Mouse (Mus musculus): Measurements from ENCODE around the gene Abtb2. TPM values are rescaled to one million over a fixed set of nuclear protein-coding genes. Genes with fewer than 3 reads are reported as not detected.

Gene Abtb2
- polyA plus RNA-seq, 1 experiment from 2014 or later = 20.2 TPM

GRCm38 (mm10) chr2:103691278-103691677 is 125.2 kb downstream of the Abtb2 start:
- Histone ChIP-seq H3K27me3 (no peaks in the 10 kb centered on the region), H3K4me3 (no peak overlapping the region), H3K4me1 (replicated peaks) (peaks cover 28% of the 10 kb centered on the region), H3K9ac (no peak overlapping the region), H3K36me3 (no peaks in the 10 kb centered on the region), H3K4me2 (no peak overlapping the region), H3K9me3 (replicated peaks) (no peaks in the 10 kb centered on the region), H3K27ac (no peak overlapping the region; the same call in 1 of the 2 replicates)
- ATAC-seq (replicated peaks; ENCODE audit: insufficient number of reproducible peaks, insufficient read depth, low FRiP score, low read depth) = no peak
- 91% methylated on average over 1 of the region's 1 CpGs for WGBS

DNA sequence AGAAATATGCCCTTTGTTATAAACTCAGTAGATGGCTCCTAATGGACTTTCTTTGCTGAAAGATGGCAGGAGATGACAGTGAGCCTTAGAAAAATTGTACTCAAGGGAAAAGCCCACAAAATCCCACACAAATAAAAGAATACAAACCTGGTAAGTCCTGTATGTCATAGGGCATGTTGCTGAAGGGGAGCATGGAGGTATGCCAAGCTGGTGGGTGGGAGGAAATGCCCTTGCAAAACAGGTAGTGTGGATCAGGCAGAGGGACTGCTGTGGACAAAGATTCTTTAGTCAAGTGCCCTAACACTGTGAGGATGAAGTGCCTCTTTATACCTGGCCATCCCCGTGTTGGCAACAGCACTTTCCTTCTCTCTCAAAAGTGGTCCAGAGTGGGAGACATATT is 126.7 kb downstream of the Abtb2 start:
- no peak for ATAC-seq (replicated peaks; ENCODE audit: insufficient number of reproducible peaks, insufficient read depth, low FRiP score, low read depth)
- Histone ChIP-seq H3K4me2 (no peak overlapping the region), H3K4me1 (replicated peaks) (peaks cover 23% of the 10 kb centered on the region), H3K27me3 (no peaks in the 10 kb centered on the region), H3K27ac (no peak overlapping the region), H3K9me3 (replicated peaks) (no peaks in the 10 kb centered on the region), H3K9ac (no peak overlapping the region), H3K4me3 (no peak overlapping the region), H3K36me3 (no peaks in the 10 kb centered on the region)
- 71% methylated on average over 1 of the region's 1 CpGs for WGBS

DNA sequence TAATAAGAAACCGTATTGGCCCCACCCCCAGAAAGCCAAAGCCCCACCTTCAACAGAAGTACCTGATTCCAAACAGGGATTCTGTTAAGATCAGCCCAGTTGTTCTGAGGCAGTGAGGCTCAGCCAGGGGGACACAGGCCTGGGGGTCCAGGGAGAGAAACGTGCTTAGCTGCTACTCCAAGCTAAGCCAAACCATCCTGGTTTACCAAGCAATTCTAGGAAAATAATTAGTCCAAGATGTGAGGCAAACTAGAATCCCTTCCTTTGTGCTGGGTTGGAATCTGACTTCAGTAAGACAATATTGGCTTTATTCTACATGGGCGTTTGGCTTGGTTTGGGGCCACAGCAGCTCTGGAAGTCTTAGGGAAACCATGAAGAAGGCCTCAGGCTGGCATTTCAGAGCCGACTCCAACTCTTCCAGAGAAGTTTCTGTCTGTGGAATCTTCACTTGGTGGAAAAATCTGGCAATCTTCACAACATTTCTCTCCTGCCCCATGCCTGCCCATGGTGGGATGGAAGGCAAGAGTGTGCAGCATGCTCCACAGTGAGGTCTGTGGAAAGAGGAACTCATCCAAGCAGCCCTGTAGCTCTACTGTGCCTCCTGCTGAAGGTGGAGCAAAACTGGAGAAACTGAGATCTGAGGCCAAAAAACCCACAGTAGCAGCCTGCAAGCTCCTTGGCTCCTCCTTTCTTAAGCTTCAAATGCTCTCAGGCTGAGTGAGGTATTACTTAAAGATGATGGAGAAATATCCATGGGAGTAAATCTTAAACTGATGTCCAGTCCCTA is 128.9 kb downstream of the Abtb2 start:
- WGBS = 83% methylated on average over 4 of the region's 4 CpGs
- Histone ChIP-seq H3K9me3 (replicated peaks) (no peaks in the 10 kb centered on the region), H3K4me1 (replicated peaks) (peaks cover 20% of the 10 kb centered on the region), H3K9ac (no peak overlapping the region), H3K27ac (no peak overlapping the region), H3K27me3 (no peaks in the 10 kb centered on the region), H3K4me2 (no peak overlapping the region), H3K36me3 (no peaks in the 10 kb centered on the region), H3K4me3 (no peak overlapping the region)
- no peak for ATAC-seq (replicated peaks; ENCODE audit: insufficient number of reproducible peaks, insufficient read depth, low FRiP score, low read depth)

- Histone ChIP-seq H3K4me2 (no peak overlapping the region), H3K36me3 (peaks cover under 1% of the 10 kb centered on the region; the same call in 1 of the 2 replicates), H3K4me3 (no peak overlapping the region), H3K27me3 (no peaks in the 10 kb centered on the region), H3K9me3 (replicated peaks) (no peaks in the 10 kb centered on the region), H3K27ac (no peak overlapping the region), H3K9ac (no peak overlapping the region), H3K4me1 (replicated peaks) (peaks cover 8% of the 10 kb centered on the region)
- 45% methylated on average over 3 of the region's 3 CpGs for WGBS
- ATAC-seq (replicated peaks; ENCODE audit: insufficient number of reproducible peaks, insufficient read depth, low FRiP score, low read depth) = 0 out of 2 replicates have a peak, but pooled peaks have one; percentile 55
Measured at GRCm38 (mm10) chr2:103696177-103696576, 130.1 kb downstream of the Abtb2 start.

DNA sequence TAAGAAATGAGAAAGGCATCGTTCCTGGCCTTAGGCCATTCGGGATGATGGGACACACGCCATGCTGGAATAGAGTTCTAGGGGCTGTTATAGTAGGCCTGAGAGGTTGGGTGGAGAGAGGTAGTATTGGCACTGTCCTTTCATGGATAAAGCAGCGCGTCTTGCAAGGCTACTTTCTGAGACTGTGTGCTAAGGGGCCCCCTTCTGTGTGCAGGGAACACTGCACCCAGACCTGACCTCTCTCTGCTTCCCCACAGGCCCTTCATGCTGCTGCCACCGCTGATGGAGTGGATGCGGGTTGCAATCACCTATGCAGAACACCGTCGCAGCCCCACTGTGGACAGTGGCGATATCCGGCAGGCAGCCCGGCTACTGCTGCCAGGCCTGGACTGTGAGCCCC is 134.4 kb downstream of the Abtb2 start:
- Histone ChIP-seq H3K27ac (no peak overlapping the region), H3K9me3 (replicated peaks) (no peaks in the 10 kb centered on the region), H3K9ac (no peak overlapping the region), H3K4me1 (replicated peaks) (peaks cover 6% of the 10 kb centered on the region), H3K4me3 (no peak overlapping the region), H3K4me2 (no peak overlapping the region), H3K36me3 (peaks cover 19% of the 10 kb centered on the region), H3K27me3 (no peaks in the 10 kb centered on the region)
- no peak for ATAC-seq (replicated peaks; ENCODE audit: insufficient number of reproducible peaks, insufficient read depth, low FRiP score, low read depth)
- WGBS = 74% methylated on average over 12 of the region's 12 CpGs

- no peak overlapping the region for H3K27ac ChIP-seq
- H3K4me1 ChIP-seq (replicated peaks) = peaks cover 25% of the 10 kb centered on the region
- no peak overlapping the region for H3K4me3 ChIP-seq
- no peaks in the 10 kb centered on the region for H3K9me3 ChIP-seq (replicated peaks)
- H3K27me3 ChIP-seq = no peaks in the 10 kb centered on the region
- 68% methylated on average over 10 of the region's 10 CpGs for WGBS
- H3K9ac ChIP-seq = no peak overlapping the region
- H3K4me2 ChIP-seq = no peak overlapping the region
- H3K36me3 ChIP-seq = peaks cover 29% of the 10 kb centered on the region
- ATAC-seq (replicated peaks; ENCODE audit: insufficient number of reproducible peaks, insufficient read depth, low FRiP score, low read depth) = no peak
Measured at GRCm38 (mm10) chr2:103703336-103703735, 137.2 kb downstream of the Abtb2 start.

DNA sequence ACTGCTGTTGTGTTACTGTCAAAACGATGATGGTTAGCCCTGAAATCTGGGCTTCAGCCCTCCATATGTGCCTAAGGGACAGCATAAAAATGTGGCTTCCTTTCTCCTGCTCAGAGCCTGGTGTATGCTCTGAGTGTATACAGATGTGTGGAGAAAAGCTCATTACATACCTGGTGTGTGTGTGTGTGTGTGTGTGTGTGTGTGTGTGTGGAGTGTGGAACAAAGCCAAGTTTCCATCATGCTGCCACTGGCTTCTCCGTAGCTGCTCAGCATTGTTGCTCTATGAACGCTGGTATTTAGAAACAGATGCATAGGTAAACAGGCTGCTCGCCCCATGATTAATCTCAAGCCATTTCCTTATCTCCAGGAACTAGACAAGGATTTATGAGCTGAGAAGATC is 137.8 kb downstream of the Abtb2 start:
- Histone ChIP-seq H3K36me3 (peaks cover 33% of the 10 kb centered on the region), H3K27me3 (no peaks in the 10 kb centered on the region), H3K9me3 (replicated peaks) (no peaks in the 10 kb centered on the region), H3K9ac (no peak overlapping the region), H3K4me1 (replicated peaks) (peaks cover 25% of the 10 kb centered on the region), H3K4me2 (no peak overlapping the region), H3K4me3 (no peak overlapping the region), H3K27ac (no peak overlapping the region)
- 48% methylated on average over 4 of the region's 4 CpGs for WGBS
- no peak for ATAC-seq (replicated peaks; ENCODE audit: insufficient number of reproducible peaks, insufficient read depth, low FRiP score, low read depth)

DNA sequence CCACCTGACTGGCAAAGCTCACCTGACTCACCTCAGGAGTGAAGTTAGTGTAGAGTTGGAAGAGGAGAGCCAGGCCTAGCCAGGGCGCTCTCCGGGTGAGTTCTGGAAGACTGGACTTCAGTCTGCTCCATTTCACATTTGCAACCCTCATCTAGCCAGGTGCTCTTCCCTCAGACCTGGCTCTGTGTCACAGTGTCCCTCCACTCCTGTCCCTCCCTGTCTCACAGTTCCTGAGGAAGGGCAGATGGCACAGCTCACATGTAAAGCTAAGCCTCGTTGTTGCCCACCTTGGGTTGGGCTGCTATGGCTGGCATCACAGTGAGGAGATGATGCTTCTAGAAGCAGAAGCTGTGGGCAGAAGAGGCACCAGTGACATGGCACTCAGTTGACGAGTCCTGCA is 139.7 kb downstream of the Abtb2 start:
- Histone ChIP-seq H3K36me3 (peaks cover 50% of the 10 kb centered on the region), H3K9ac (no peak overlapping the region), H3K27me3 (no peaks in the 10 kb centered on the region), H3K4me2 (no peak overlapping the region), H3K4me3 (no peak overlapping the region), H3K9me3 (replicated peaks) (no peaks in the 10 kb centered on the region), H3K4me1 (replicated peaks) (peaks cover 25% of the 10 kb centered on the region), H3K27ac (peak overlapping the region; percentile 62)
- WGBS = 72% methylated on average over 4 of the region's 4 CpGs
- ATAC-seq (replicated peaks; ENCODE audit: insufficient number of reproducible peaks, insufficient read depth, low FRiP score, low read depth) = 0 out of 2 replicates have a peak, but pooled peaks have one; percentile 8

DNA sequence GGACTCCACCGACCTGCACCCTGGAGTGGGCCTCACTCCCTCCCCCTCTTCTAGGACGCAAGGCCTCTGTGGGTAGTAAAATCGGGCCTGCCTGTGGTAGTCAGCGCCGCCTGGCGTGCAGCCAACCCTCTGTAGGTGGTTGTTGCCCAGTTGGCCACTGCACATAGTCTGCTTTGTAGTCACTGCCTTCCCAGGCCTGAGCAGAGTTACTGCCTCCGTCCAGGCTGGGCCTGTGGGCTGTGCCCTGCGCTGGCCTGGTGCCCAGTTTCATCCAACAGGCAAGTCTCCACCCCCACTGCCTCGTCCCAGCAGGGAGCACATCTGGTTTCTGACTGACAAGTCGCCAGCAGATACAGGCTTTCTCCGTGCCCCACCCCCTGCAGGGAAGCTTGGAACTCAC is 140.1 kb downstream of the Abtb2 start:
- H3K27me3 ChIP-seq = no peaks in the 10 kb centered on the region
- peaks cover 25% of the 10 kb centered on the region for H3K4me1 ChIP-seq (replicated peaks)
- 14% methylated on average over 11 of the region's 11 CpGs for WGBS
- H3K9me3 ChIP-seq (replicated peaks) = no peaks in the 10 kb centered on the region
- H3K9ac ChIP-seq = no peak overlapping the region
- H3K4me2 ChIP-seq = no peak overlapping the region
- H3K4me3 ChIP-seq = no peak overlapping the region
- H3K36me3 ChIP-seq = peaks cover 53% of the 10 kb centered on the region
- ATAC-seq (replicated peaks; ENCODE audit: insufficient number of reproducible peaks, insufficient read depth, low FRiP score, low read depth) = peak; percentile 89
- H3K27ac ChIP-seq = peak overlapping the region; percentile 62

- Histone ChIP-seq H3K4me2 (no peak overlapping the region), H3K27ac (peak overlapping the region; percentile 62; the same call in 1 of the 2 replicates), H3K36me3 (peaks cover 59% of the 10 kb centered on the region), H3K4me3 (no peak overlapping the region), H3K9ac (no peak overlapping the region), H3K4me1 (replicated peaks) (peaks cover 25% of the 10 kb centered on the region), H3K27me3 (no peaks in the 10 kb centered on the region), H3K9me3 (replicated peaks) (no peaks in the 10 kb centered on the region)
- WGBS = 66% methylated on average over 6 of the region's 6 CpGs
- no peak for ATAC-seq (replicated peaks; ENCODE audit: insufficient number of reproducible peaks, insufficient read depth, low FRiP score, low read depth)
Measured at GRCm38 (mm10) chr2:103707056-103707776, 141.1 kb downstream of the Abtb2 start.

DNA sequence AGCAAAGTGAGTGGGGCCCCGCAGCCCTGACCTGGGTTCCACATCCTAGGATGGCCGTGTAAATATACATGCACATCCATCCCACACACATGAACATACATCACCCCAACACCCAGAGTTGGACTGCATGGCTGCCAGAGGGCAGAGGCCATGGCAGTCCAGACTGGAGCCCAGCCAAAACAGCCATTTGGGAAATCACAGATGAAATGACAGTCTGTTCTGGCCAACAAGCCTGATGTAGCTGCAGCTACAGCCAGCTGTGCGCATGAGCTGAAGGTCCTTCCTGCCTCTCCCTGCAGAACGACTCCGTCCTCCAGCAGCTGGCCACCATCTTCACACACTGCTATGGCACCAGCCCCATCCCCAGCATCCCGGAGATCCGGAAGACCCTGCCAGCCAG is 144.7 kb downstream of the Abtb2 start:
- H3K27ac ChIP-seq = no peak overlapping the region
- peaks cover 60% of the 10 kb centered on the region for H3K36me3 ChIP-seq
- peaks cover 30% of the 10 kb centered on the region for H3K4me1 ChIP-seq (replicated peaks)
- no peak overlapping the region for H3K4me3 ChIP-seq
- no peaks in the 10 kb centered on the region for H3K27me3 ChIP-seq
- H3K9ac ChIP-seq = no peak overlapping the region
- H3K4me2 ChIP-seq = no peak overlapping the region
- no peak for ATAC-seq (replicated peaks; ENCODE audit: insufficient number of reproducible peaks, insufficient read depth, low FRiP score, low read depth)
- no peaks in the 10 kb centered on the region for H3K9me3 ChIP-seq (replicated peaks)
- 74% methylated on average over 7 of the region's 7 CpGs for WGBS

Data from heart, embryonic 15.5 days (tissue).